Mouse (Mus musculus) hindbrain, postnatal 0 days (tissue): Measurements from ENCODE around the gene Nme8. TPM values are rescaled to one million over a fixed set of nuclear protein-coding genes. Genes with fewer than 3 reads are reported as not detected.

Source experiments
- ATAC-seq: fragments of 200-750 bp; cut with Nextera tagmentation; 2 replicates; pipeline ENCODE4 v1.8.0; 2017; ENCODE audit warnings: mild to moderate bottlenecking, moderate TSS enrichment, moderate library complexity
- DNase-seq: peaks from one replicate; pipeline ENCODE4 v3.0.0-alpha.2; 2015; ENCODE audit warnings: low spot score
- H3K27ac ChIP-seq: fragments of 300-500 bp; sonication (generic); 2 replicates; pipeline ENCODE4 v1.5.1; 2014; ENCODE audit warnings: mild to moderate bottlenecking
- H3K27me3 ChIP-seq: fragments of 300-500 bp; sonication (generic); 2 replicates; pipeline ENCODE4 v1.6.1; 2014; ENCODE audit warnings: low read length, mixed read lengths; ENCODE audit not compliant: insufficient read depth
- H3K36me3 ChIP-seq: fragments of 300-500 bp; sonication (generic); 2 replicates; pipeline ENCODE4 v1.6.1; 2014; ENCODE audit warnings: low read length, mixed read lengths; ENCODE audit not compliant: insufficient read depth
- H3K4me1 ChIP-seq: fragments of 300-500 bp; sonication (generic); 2 replicates; pipeline ENCODE4 v1.6.1; 2014; ENCODE audit warnings: antibody characterized with exemption, low read length, mixed read lengths; ENCODE audit not compliant: insufficient read depth
- H3K4me2 ChIP-seq: fragments of 300-500 bp; sonication (generic); 2 replicates; pipeline ENCODE4 v1.6.1; 2014; ENCODE audit warnings: low read depth, mild to moderate bottlenecking, low read length, moderate library complexity, mixed read lengths
- H3K4me3 ChIP-seq: fragments of 300-500 bp; sonication (generic); 2 replicates; pipeline ENCODE4 v1.5.1; 2014; ENCODE audit warnings: low read length
- H3K9ac ChIP-seq: fragments of 300-500 bp; sonication (generic); replicated peaks from 2 replicates; pipeline ENCODE4 v1.6.1; 2014; ENCODE audit warnings: mild to moderate bottlenecking, low read length, moderate library complexity, mixed read lengths
- H3K9me3 ChIP-seq: fragments of 300-500 bp; sonication (generic); 2 replicates; pipeline ENCODE4 v1.6.1; 2016; ENCODE audit warnings: low read length, mixed read lengths
- CTCF ChIP-seq: IDR thresholded peaks from 2 replicates; pipeline ENCODE4 v1.5.1; 2016; ENCODE audit warnings: antibody characterized with exemption, control low read depth, low read depth
- WGBS: fragments of 180-500 bp; shearing (Covaris S2); extraction: QIAGEN DNeasy Blood & Tissue Kit; methylation state at CpG from one replicate; pipeline ENCODE4 v1.1.7; 2014; 5-methylcytosine and 5-hydroxymethylcytosine counted together
- polyA plus RNA-seq: library from polyadenylated mRNA; unstranded; fragments of >200 nt; fragmentation: Nextera tagmentation; extraction: Ambion mirVana; gene quantifications from 2 replicates; pipeline ENCODE4 v1.2.1, GENCODE M21; 2015
- total RNA-seq: library from RNA; depleted of rRNA; stranded (reverse); fragments of >200 nt; gene quantifications from 2 replicates; pipeline ENCODE4 v1.2.3, GENCODE M21; 2014; rRNA removed

Nme8 gene
- total RNA-seq (not detected in 2 replicates), polyA plus RNA-seq (0.41 TPM in 1 of 2 replicates, not detected in the other)

- Histone ChIP-seq H3K4me3 (no peak within 1 kb of the TSS), H3K4me1 (peaks cover 4% of the 10 kb centered on the region; the same call in 1 of the 2 replicates), H3K9ac (no peak within 1 kb of the TSS), H3K36me3 (no peaks in the 10 kb centered on the region), H3K27me3 (no peaks in the 10 kb centered on the region), H3K9me3 (no peaks in the 10 kb centered on the region), H3K27ac (no peak within 1 kb of the TSS), H3K4me2 (no peak within 1 kb of the TSS)
- no peak for TF ChIP-seq CTCF
- no peak for DNase-seq
- 18% methylated on average over 7 of the region's 7 CpGs for WGBS
- ATAC-seq = no peak
These were observed at the start of gene Nme8 for GRCm38 (mm10) chr13:19697790-19698189. Nme8 (minus strand) TSS chr13:19697794.

- 21% methylated on average over 2 of the region's 2 CpGs for WGBS
- ATAC-seq (peak; percentile 63; the same call in 1 of the 2 replicates), DNase-seq (no peak)
- Histone ChIP-seq H3K4me3 (no peak overlapping the region), H3K27ac (no peak overlapping the region), H3K9me3 (no peaks in the 10 kb centered on the region), H3K36me3 (no peaks in the 10 kb centered on the region), H3K9ac (no peak overlapping the region), H3K27me3 (no peaks in the 10 kb centered on the region), H3K4me1 (no peaks in the 10 kb centered on the region), H3K4me2 (no peak overlapping the region)
- no peak for TF ChIP-seq CTCF
These were observed 48.1 kb upstream of the Nme8 start for GRCm38 (mm10) chr13:19745741-19746140.

- TF ChIP-seq CTCF = no peak
- 87% methylated on average over 5 of the region's 5 CpGs for WGBS
- ATAC-seq (no peak), DNase-seq (no peak)
- Histone ChIP-seq H3K27me3 (no peaks in the 10 kb centered on the region), H3K4me1 (no peaks in the 10 kb centered on the region), H3K36me3 (no peaks in the 10 kb centered on the region), H3K9ac (no peak overlapping the region), H3K27ac (no peak overlapping the region), H3K4me3 (no peak overlapping the region), H3K4me2 (no peak overlapping the region), H3K9me3 (no peaks in the 10 kb centered on the region)
These were observed 46.9 kb upstream of the Nme8 start for GRCm38 (mm10) chr13:19744536-19744935.

DNA sequence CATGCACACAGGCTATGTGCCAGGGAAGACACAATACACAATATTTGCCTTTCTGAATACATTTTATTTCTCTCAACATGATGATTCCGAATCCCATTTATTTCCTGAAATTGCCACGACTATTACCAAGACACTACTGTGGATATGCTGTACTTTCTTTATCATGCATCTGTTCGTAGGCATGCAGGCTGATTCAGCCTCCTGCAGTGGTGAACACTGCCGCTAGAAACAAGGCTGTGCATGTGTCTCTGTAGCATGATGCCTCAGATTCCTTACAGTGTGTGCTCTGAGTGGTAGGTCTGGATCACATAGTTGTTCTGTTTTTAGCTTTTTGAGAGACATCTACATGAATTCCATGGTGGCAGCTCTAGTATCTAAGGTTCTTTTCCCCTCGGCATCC, 37.0 kb upstream of the Nme8 start:
- H3K9ac ChIP-seq = no peak overlapping the region
- no peak overlapping the region for H3K4me2 ChIP-seq
- H3K4me1 ChIP-seq = no peaks in the 10 kb centered on the region
- TF ChIP-seq CTCF = no peak
- DNase-seq = no peak
- no peaks in the 10 kb centered on the region for H3K9me3 ChIP-seq
- ATAC-seq = no peak
- H3K27me3 ChIP-seq = no peaks in the 10 kb centered on the region
- 68% methylated on average over 5 of the region's 5 CpGs for WGBS
- no peak overlapping the region for H3K27ac ChIP-seq
- H3K4me3 ChIP-seq = no peak overlapping the region
- H3K36me3 ChIP-seq = no peaks in the 10 kb centered on the region

DNA sequence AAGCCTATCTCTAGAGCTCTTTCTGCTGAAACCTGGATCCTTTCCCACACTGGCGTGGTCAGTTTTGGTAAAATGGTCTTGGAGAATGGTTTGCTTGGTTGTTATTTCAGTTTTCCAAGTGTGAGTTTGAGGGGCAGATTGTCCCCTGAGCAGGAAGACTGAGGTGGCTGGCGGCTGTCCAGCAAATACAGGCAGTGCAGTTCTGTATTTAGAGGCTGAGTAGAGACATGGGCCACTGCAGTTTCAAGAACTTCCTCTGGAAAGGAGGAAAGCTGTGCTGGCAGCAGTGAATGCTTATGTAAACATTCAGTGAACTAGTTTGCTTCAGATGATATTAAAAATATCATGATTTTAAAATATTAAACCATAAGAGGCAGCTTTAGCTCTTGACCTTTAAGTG, 33.2 kb upstream of the Nme8 start:
- no peak overlapping the region for H3K4me3 ChIP-seq
- H3K4me1 ChIP-seq = no peaks in the 10 kb centered on the region
- H3K4me2 ChIP-seq = no peak overlapping the region
- H3K27me3 ChIP-seq = no peaks in the 10 kb centered on the region
- H3K27ac ChIP-seq = no peak overlapping the region
- DNase-seq = no peak
- no peak overlapping the region for H3K9ac ChIP-seq
- WGBS = 72% methylated on average over 2 of the region's 2 CpGs
- no peak for ATAC-seq
- no peak for TF ChIP-seq CTCF
- H3K9me3 ChIP-seq = no peaks in the 10 kb centered on the region
- no peaks in the 10 kb centered on the region for H3K36me3 ChIP-seq

DNA sequence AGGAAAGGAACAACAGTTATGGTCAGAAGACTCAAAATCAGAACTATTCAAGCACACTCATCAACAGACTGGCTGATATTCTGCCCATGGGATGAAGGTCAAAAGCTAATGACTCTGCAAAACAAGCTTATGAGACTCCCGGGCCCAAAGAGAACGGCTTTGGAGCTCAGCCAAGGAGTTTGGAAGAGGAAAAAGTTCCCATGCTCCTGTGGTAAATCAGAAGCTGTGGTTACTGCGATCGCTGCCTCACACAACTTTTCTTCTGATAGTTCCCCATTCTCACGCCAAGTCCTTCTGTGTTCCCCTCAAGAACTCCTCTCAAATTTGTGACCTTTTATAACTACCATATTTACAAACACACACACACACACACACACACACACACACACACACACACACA, 21.4 kb upstream of the Nme8 start:
- Histone ChIP-seq H3K4me2 (no peak overlapping the region), H3K9me3 (no peaks in the 10 kb centered on the region), H3K27me3 (no peaks in the 10 kb centered on the region), H3K4me1 (peaks cover 6% of the 10 kb centered on the region; the same call in 1 of the 2 replicates), H3K4me3 (no peak overlapping the region), H3K36me3 (no peaks in the 10 kb centered on the region), H3K27ac (no peak overlapping the region), H3K9ac (no peak overlapping the region)
- ATAC-seq (no peak), DNase-seq (peak; percentile 50)
- no peak for TF ChIP-seq CTCF
- WGBS = 39% methylated on average over 5 of the region's 5 CpGs

DNA sequence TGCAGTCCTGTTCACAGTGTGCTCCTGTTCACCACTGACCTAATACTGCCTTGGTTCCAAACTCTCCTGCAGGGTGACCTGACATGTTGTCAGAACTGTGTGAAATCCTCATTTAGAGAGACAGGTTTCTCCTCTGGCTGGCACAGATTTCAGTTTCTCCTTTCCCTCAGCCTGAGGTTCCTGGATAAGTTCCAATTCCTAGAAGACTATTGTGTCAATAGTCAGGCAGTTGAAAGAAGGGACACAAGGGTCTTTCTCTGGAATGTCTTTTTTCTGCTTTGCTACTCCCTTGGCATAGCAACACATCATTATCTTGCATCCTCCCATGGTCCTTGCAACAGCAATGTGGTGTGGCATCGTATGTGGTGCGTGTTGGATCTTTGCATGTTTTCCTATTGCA, 19.6 kb upstream of the Nme8 start:
- 0 out of 2 replicates have a peak, but pooled peaks have one; percentile 43 for ATAC-seq
- Histone ChIP-seq H3K9ac (no peak overlapping the region), H3K27ac (no peak overlapping the region), H3K4me1 (peaks cover 6% of the 10 kb centered on the region; the same call in 1 of the 2 replicates), H3K4me2 (no peak overlapping the region), H3K9me3 (no peaks in the 10 kb centered on the region), H3K36me3 (no peaks in the 10 kb centered on the region), H3K4me3 (no peak overlapping the region), H3K27me3 (no peaks in the 10 kb centered on the region)
- WGBS = 43% methylated on average over 2 of the region's 2 CpGs
- TF ChIP-seq CTCF = no peak
- DNase-seq = peak; percentile 30
